Mouse (Mus musculus) bone marrow macrophage, adult 2 months (primary cell): Measurements from ENCODE around the gene Tmem104.

Experiments
- CTCF ChIP-seq: IDR thresholded peaks from 2 replicates; pipeline ENCODE4 v1.5.1; 2012; ENCODE audit warnings: low read depth, mild to moderate bottlenecking, low read length, moderate library complexity
- POLR2A ChIP-seq: IDR thresholded peaks from 2 replicates; pipeline ENCODE4 v1.6.1; 2012; ENCODE audit warnings: mild to moderate bottlenecking, low read depth, low read length, borderline replicate concordance

- TF ChIP-seq CTCF (no peak), POLR2A (no peak)
Observed at GRCm38 (mm10) chr11:115282723-115283485, 95.6 kb downstream of the Tmem104 start.
